In the genomic region with DNA sequence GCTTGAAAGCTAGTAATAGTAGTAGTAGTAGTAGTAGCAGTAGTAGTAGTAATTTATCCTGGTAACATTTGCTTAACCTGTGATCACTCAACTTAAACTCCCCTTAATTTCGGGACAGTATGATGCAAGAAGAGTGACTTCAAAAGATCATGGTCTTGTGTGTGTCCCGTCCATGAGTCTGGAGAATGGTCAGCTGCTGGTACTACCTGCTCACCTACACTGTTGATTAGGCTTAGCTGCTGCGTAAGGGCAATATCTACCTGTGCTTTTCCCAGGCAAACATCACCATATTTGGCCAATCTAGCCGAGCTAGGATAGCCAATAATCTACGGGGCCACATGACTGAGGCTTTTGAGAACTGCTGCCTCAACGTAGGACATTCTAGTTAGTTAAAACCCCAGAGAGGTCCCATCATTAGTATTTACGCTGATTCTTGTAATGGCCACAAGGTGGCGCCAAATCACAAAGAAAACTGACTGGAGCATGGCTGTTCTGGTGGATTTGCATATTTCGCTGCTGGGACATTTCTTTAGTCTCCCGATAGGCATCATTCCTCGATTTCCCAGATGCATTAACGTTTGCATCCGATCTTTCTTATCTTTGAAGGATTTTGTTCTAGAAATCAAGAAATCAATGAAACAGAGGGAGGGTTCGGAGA, we compare ENCODE assay signal across 8 mouse cellular contexts. TPM values are rescaled to one million over a fixed set of nuclear protein-coding genes. Genes with fewer than 3 reads are reported as not detected.
A peak's percentile ranks its signal among the peaks of the same experiment; 100 is the strongest.
DNase-seq lines count a peak whose midpoint lies in the region; ATAC-seq and TF ChIP-seq lines count a peak whose summit lies in the region.

No protein-coding gene starts in this region.

- peaks cover 4% of the 10 kb centered on the region; the same call in 1 of the 2 replicates for H3K4me1 ChIP-seq in hindbrain, postnatal 0 days (ENCODE audit: insufficient read depth, low read length)

- TF ChIP-seq CTCF in hindbrain, postnatal 0 days (IDR thresholded peaks at IDR 0.05; ENCODE audit: low read depth) = peak; percentile 89

- peak overlapping the region; percentile 23 for H3K4me3 ChIP-seq in hindbrain, postnatal 0 days (ENCODE audit: low read length)

- WGBS in hindbrain, postnatal 0 days = 16% methylated on average over 14 of the region's 14 CpGs

- H3K36me3 ChIP-seq in hindbrain, postnatal 0 days (ENCODE audit: insufficient read depth, low read length) = no peaks in the 10 kb centered on the region

- peak overlapping the region; percentile 55 for H3K4me2 ChIP-seq in hindbrain, postnatal 0 days (ENCODE audit: low read depth, low read length)

- no peak overlapping the region for H3K27ac ChIP-seq in hindbrain, postnatal 0 days

- no peak overlapping the region for H3K9ac ChIP-seq in hindbrain, postnatal 0 days (replicated peaks; ENCODE audit: low read length)

- ATAC-seq in hindbrain, postnatal 0 days = peak; percentile 92

- peak; percentile 70 for DNase-seq in T-cell, adult 2 months (ENCODE audit: low spot score)
- DNase-seq in cerebellum, postnatal 10 days = peak; percentile 73 to 77
- peak; percentile 50 to 56 for DNase-seq in frontal cortex, postnatal 25 days (ENCODE audit: low spot score in 2 of 2)
- DNase-seq in hindbrain, postnatal 0 days (ENCODE audit: low spot score) = peak; percentile 88
- DNase-seq in left cerebral cortex, adult 11 months (ENCODE audit: low spot score) = peak; percentile 55
- DNase-seq in lung, postnatal 25 days (ENCODE audit: low spot score) = peak; percentile 51
- peak; percentile 91 for DNase-seq in retina, embryonic 14.5 days (ENCODE audit: low spot score)
- peak; percentile 40 to 49 for DNase-seq in urinary bladder, postnatal 36 days (ENCODE audit: low spot score in 2 of 2)

- H3K27me3 ChIP-seq in hindbrain, postnatal 0 days (ENCODE audit: insufficient read depth, low read length) = no peaks in the 10 kb centered on the region

- no peaks in the 10 kb centered on the region for H3K9me3 ChIP-seq in hindbrain, postnatal 0 days (ENCODE audit: low read length)

RNA-seq across cellular contexts. Expression of a gene that starts 26.0 kb away (rescaled TPM):
- total RNA-seq in hindbrain, postnatal 0 days (2014; rRNA removed) = 2.0 and 2.7 TPM in 2 replicates
- 4.0 and 4.3 TPM in 2 replicates for polyA plus RNA-seq in hindbrain, postnatal 0 days (2015; fragmentation: Nextera tagmentation; extraction: Ambion mirVana)
